Mouse (Mus musculus) liver, adult 2 months (tissue): ENCODE measurements around the gene Lhfpl2.

ENCODE experiments used
- CTCF ChIP-seq: fragments of 200-500 bp; IDR thresholded peaks from 2 replicates; pipeline ENCODE4 v1.5.1; 2011; ENCODE audit warnings: low read depth, low read length, control low read depth
- POLR2A ChIP-seq: fragments of 200-500 bp; IDR thresholded peaks from 2 replicates; pipeline ENCODE4 v1.6.1; 2011; ENCODE audit warnings: low read length, control low read depth; ENCODE audit not compliant: insufficient read depth; ENCODE audit errors: extremely low read depth

GRCm38 (mm10) chr13:94171612-94172011 lies 114.0 kb downstream of the Lhfpl2 start:
- TF ChIP-seq POLR2A (no peak), CTCF (no peak)
